Mouse (Mus musculus): ENCODE measurements around the gene Psma3.

DNA sequence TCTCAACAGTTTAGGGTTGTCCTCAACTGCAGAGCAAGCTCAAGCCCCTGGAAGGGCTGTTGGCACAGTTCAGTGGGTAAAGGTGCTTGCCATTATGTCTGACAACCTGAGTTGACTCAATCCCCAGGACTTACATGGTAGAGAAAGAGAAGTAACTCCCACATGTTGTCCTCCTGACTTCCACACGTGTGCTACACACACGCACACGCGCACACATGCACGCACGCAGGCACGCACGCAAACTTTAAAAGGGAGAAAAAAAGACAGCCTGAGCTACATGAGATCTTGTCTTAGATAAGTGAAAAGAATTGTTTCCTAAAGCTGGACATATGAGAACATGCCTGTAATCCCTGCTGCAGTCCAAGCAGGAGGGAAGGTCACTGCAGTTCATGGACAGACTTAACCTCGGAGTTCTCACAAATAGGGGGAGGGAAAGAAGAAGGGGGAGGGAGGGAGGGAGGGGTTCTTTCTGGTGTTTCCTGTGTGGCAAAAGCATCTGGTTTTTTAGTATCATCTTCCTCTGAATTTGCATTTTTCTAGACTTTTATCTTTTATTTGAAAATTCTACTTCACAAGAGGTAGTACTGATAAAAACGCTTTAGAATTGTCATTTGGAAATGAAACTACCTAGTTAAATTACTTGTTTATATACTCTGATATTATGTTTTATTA lies 27.7 kb upstream of the Psma3 start:
- TF ChIP-seq CTCF (IDR thresholded peaks at IDR 0.05; ENCODE audit: borderline replicate concordance, extremely low read depth, insufficient read depth, insufficient read length), result no peak
- TF ChIP-seq POLR2A (IDR thresholded peaks at IDR 0.05; ENCODE audit: borderline replicate concordance, extremely low read depth, insufficient read depth, insufficient read length, poor library complexity, severe bottlenecking), result no peak

Data from brain, embryonic 14.5 days (tissue).